In genomic region chr8:124433451-124434125, GRCm38 (mm10) we compare ENCODE assay signal across 8 mouse cellular contexts. TPM values are rescaled to one million over a fixed set of nuclear protein-coding genes. Genes with fewer than 3 reads are reported as not detected.
A peak's percentile ranks its signal among the peaks of the same experiment; 100 is the strongest.
DNase-seq lines count a peak whose midpoint lies in the region; ATAC-seq and TF ChIP-seq lines count a peak whose summit lies in the region.

No protein-coding gene starts in this region.

- H3K4me1 ChIP-seq in heart, embryonic 10.5 days = peaks cover 62% of the 10 kb centered on the region
- H3K4me1 ChIP-seq in G1E (ENCODE audit: insufficient read depth, low read depth, low read length) = no peaks in the 10 kb centered on the region
- peaks cover 10% of the 10 kb centered on the region for H3K4me1 ChIP-seq in cortical plate, adult 2 months (ENCODE audit: control insufficient read depth, insufficient read depth, low read length)
- H3K4me1 ChIP-seq in limb, embryonic 11.5 days (ENCODE audit: control insufficient read depth, insufficient read depth, low read length) = peaks cover 4% of the 10 kb centered on the region
- peaks cover 63% of the 10 kb centered on the region for H3K4me1 ChIP-seq in neural tube, embryonic 13.5 days (replicated peaks)

- ATAC-seq in G1E (ENCODE audit: extremely low read depth, insufficient number of reproducible peaks, low FRiP score, poor library complexity, severe bottlenecking) = no peak
- no peak for ATAC-seq in limb, embryonic 11.5 days (ENCODE audit: insufficient number of reproducible peaks, low FRiP score, low TSS enrichment, low read depth)
- ATAC-seq in neural tube, embryonic 13.5 days (ENCODE audit: low read depth) = peak; percentile 25
- no peak for ATAC-seq in inflammation-experienced regulatory T-cells, adult 6 months

- TF ChIP-seq POLR2A in cortical plate, adult 2 months (IDR thresholded peaks at IDR 0.05; ENCODE audit: extremely low read depth, insufficient read depth, low read length) = peak; percentile 10; the same call in 1 of the 2 replicates

- TF ChIP-seq CTCF in G1E (IDR thresholded peaks at IDR 0.05; ENCODE audit: low read depth, low read length) = no peak
- no peak for TF ChIP-seq CTCF in cortical plate, adult 2 months (IDR thresholded peaks at IDR 0.05; ENCODE audit: extremely low read depth, insufficient read depth, low read length)

- peaks cover 32% of the 10 kb centered on the region for H3K27me3 ChIP-seq in heart, embryonic 10.5 days (ENCODE audit: insufficient read depth, poor library complexity, severe bottlenecking)
- peaks cover 4% of the 10 kb centered on the region; the same call in 1 of the 2 replicates for H3K27me3 ChIP-seq in G1E (ENCODE audit: insufficient read depth, low read length)
- peaks cover 16% of the 10 kb centered on the region for H3K27me3 ChIP-seq in limb, embryonic 11.5 days (ENCODE audit: control insufficient read depth, insufficient read depth, low read length)
- H3K27me3 ChIP-seq in neural tube, embryonic 13.5 days = peaks cover 13% of the 10 kb centered on the region

- WGBS in heart, embryonic 10.5 days = 1% methylated on average over 55 of the region's 56 CpGs
- 1% methylated on average over 53 of the region's 56 CpGs for WGBS in limb, embryonic 11.5 days
- 1% methylated on average over 56 of the region's 56 CpGs for WGBS in neural tube, embryonic 13.5 days

- peak overlapping the region; percentile 56 for H3K9ac ChIP-seq in limb, embryonic 11.5 days (ENCODE audit: low read length)
- peak overlapping the region; percentile 87 for H3K9ac ChIP-seq in neural tube, embryonic 13.5 days

- DNase-seq in heart, embryonic 10.5 days (ENCODE audit: low spot score) = no peak
- DNase-seq in heart, adult 11 months = no peak
- DNase-seq in G1E (ENCODE audit: low spot score) = no peak
- DNase-seq in heart, postnatal 4 days = peak; percentile 22
- peak; percentile 44 for DNase-seq in limb, embryonic 11.5 days (ENCODE audit: low spot score)

- H3K36me3 ChIP-seq in heart, embryonic 10.5 days = no peaks in the 10 kb centered on the region
- H3K36me3 ChIP-seq in G1E (replicated peaks) = no peaks in the 10 kb centered on the region
- H3K36me3 ChIP-seq in limb, embryonic 11.5 days (ENCODE audit: control insufficient read depth, insufficient read depth, low read length) = no peaks in the 10 kb centered on the region
- no peaks in the 10 kb centered on the region for H3K36me3 ChIP-seq in neural tube, embryonic 13.5 days

- H3K27ac ChIP-seq in heart, embryonic 10.5 days = peak overlapping the region; percentile 78
- peak overlapping the region; percentile 98 for H3K27ac ChIP-seq in cortical plate, adult 2 months (ENCODE audit: insufficient read depth, low read length)
- H3K27ac ChIP-seq in limb, embryonic 11.5 days (replicated peaks; ENCODE audit: low read depth, low read length) = no peak overlapping the region
- peak overlapping the region; percentile 87 for H3K27ac ChIP-seq in neural tube, embryonic 13.5 days (replicated peaks)

- H3K9me3 ChIP-seq in heart, embryonic 10.5 days = no peaks in the 10 kb centered on the region
- H3K9me3 ChIP-seq in G1E (replicated peaks) = peaks cover 35% of the 10 kb centered on the region
- H3K9me3 ChIP-seq in limb, embryonic 11.5 days (ENCODE audit: control insufficient read depth, low read length) = no peaks in the 10 kb centered on the region
- no peaks in the 10 kb centered on the region for H3K9me3 ChIP-seq in neural tube, embryonic 13.5 days

- H3K4me3 ChIP-seq in heart, embryonic 10.5 days = peak overlapping the region; percentile 76
- peak overlapping the region; percentile 9; the same call in 1 of the 2 replicates for H3K4me3 ChIP-seq in G1E (ENCODE audit: low read depth, low read length)
- peak overlapping the region; percentile 99 for H3K4me3 ChIP-seq in cortical plate, adult 2 months (ENCODE audit: insufficient read depth, low read length)
- H3K4me3 ChIP-seq in limb, embryonic 11.5 days (ENCODE audit: low read depth, low read length) = peak overlapping the region; percentile 56
- H3K4me3 ChIP-seq in neural tube, embryonic 13.5 days = peak overlapping the region; percentile 73

- H3K4me2 ChIP-seq in limb, embryonic 11.5 days (ENCODE audit: low read depth, severe bottlenecking) = peak overlapping the region; percentile 97
- H3K4me2 ChIP-seq in neural tube, embryonic 13.5 days = peak overlapping the region; percentile 89

RNA-seq across cellular contexts. Expression of gene Pgbd5, which starts 5.9 kb away (rescaled TPM):
- 1.5 and 1.6 TPM in 2 replicates for polyA plus RNA-seq in heart, embryonic 10.5 days (2016; fragmentation: Nextera tagmentation; extraction: Ambion mirVana)
- total RNA-seq in G1E (2014; fragmentation: Nextera tagmentation) (not detected in 2 replicates), G1E (2017) (0.12 and 0.22 TPM in 2 replicates)
- not detected in 2 replicates for polyA plus RNA-seq in G1E (2012)
- polyA plus RNA-seq in cortical plate, adult 2 months (2012; rRNA removed) = 184 and 196 TPM in 2 replicates
- total RNA-seq in heart, postnatal 4 days (2021) = 1 to 10 TPM; 3.0 to 3.6 TPM
- 0.36 and 0.95 TPM in 2 replicates for polyA plus RNA-seq in limb, embryonic 11.5 days (2014; fragmentation: Nextera tagmentation; extraction: Ambion mirVana)
- polyA plus RNA-seq in neural tube, embryonic 13.5 days (2015; fragmentation: Nextera tagmentation; extraction: Ambion mirVana) = 9.2 and 11.6 TPM in 2 replicates
- polyA plus RNA-seq in inflammation-experienced regulatory T-cells, adult 6 months (2017; shearing (Covaris generic)) = not detected

Comparison
In these comparisons a context has a peak if more than half of its experiments do, and no peak if none do; other contexts are left out.
1. DNase-seq: peak in heart, postnatal 4 days (single experiment) and limb, embryonic 11.5 days (single experiment); none in heart, embryonic 10.5 days (single experiment), heart, adult 11 months (single experiment) and G1E (single experiment).
2. H3K4me3 ChIP-seq: peak in every context shown above with its lines; median percentile 99 in cortical plate, adult 2 months; 76 in heart, embryonic 10.5 days; 73 in neural tube, embryonic 13.5 days; 56 in limb, embryonic 11.5 days; 9 in G1E.
3. RNA of gene Pgbd5, which starts 5.9 kb away (polyA plus RNA-seq): 184 to 196 TPM in cortical plate, adult 2 months; 9.2 to 11.6 TPM in neural tube, embryonic 13.5 days, 1.5 to 1.6 TPM in heart, embryonic 10.5 days, 0.36 to 0.95 TPM in limb, embryonic 11.5 days, not detected in G1E and not detected in inflammation-experienced regulatory T-cells, adult 6 months; every median in the first group is over 10 times any median in the second.